Mouse (Mus musculus) testis, adult 2 months (tissue): ENCODE measurements around the gene Dnaja1. TPM values are rescaled to one million over a fixed set of nuclear protein-coding genes. Genes with fewer than 3 reads are reported as not detected.

Source experiments
- H3K27ac ChIP-seq: fragments of 200-500 bp; 2 replicates; pipeline ENCODE4 v1.5.1; 2012; ENCODE audit warnings: low read depth, low read length; ENCODE audit not compliant: control insufficient read depth, insufficient read depth
- H3K27me3 ChIP-seq: fragments of 200-500 bp; 2 replicates; pipeline ENCODE4 v1.6.1; 2012; ENCODE audit warnings: mild to moderate bottlenecking, low read length, moderate library complexity; ENCODE audit not compliant: control insufficient read depth, insufficient read depth
- H3K36me3 ChIP-seq: fragments of 200-500 bp; 2 replicates; pipeline ENCODE4 v1.6.1; 2012; ENCODE audit warnings: mild to moderate bottlenecking, low read length; ENCODE audit not compliant: control insufficient read depth, insufficient read depth
- H3K4me1 ChIP-seq: fragments of 200-500 bp; 2 replicates; pipeline ENCODE4 v1.6.1; 2012; ENCODE audit warnings: low read length; ENCODE audit not compliant: control insufficient read depth, insufficient read depth
- H3K4me3 ChIP-seq: fragments of 200-500 bp; 2 replicates; pipeline ENCODE4 v1.5.1; 2012; ENCODE audit warnings: low read depth, mild to moderate bottlenecking, low read length, moderate library complexity, mixed read lengths; ENCODE audit not compliant: control insufficient read depth
- CTCF ChIP-seq: fragments of 200-500 bp; IDR thresholded peaks from 2 replicates; pipeline ENCODE4 v1.5.1; 2012; ENCODE audit warnings: low read depth, mild to moderate bottlenecking, inconsistent platforms, low read length, moderate library complexity; ENCODE audit not compliant: control insufficient read depth, insufficient read depth, insufficient replicate concordance
- POLR2A ChIP-seq: fragments of 200-500 bp; IDR thresholded peaks from 2 replicates; pipeline ENCODE4 v1.6.1; 2012; ENCODE audit warnings: low read depth, mild to moderate bottlenecking, inconsistent platforms, low read length, moderate library complexity; ENCODE audit not compliant: control insufficient read depth
- polyA plus RNA-seq: library from polyadenylated mRNA; depleted of rRNA; stranded (reverse); fragments of >200 nt; gene quantifications from 2 replicates; pipeline ENCODE4 v1.2.3, GENCODE M21; 2012; rRNA removed

Dnaja1 gene
- polyA plus RNA-seq, 1 experiment: 22.3 TPM

DNA sequence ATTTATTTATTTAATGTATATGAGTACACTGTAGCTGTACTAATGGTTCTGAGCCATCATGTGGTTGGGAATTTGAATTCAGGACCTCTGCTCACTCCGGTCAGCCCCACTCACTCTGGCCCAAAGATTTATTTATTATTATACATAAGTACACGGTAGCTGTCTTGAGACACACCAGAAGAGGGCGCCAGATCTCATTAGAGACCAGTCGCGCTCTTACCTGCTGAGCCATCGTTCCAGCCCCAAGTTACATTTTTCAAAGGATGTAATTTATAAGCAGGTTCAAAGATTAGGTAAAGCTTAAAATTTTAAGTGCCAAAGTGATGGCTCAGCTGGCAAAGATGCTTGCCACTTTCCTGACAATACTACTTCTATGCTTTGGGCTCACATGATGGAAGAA lies 56.7 kb downstream of the Dnaja1 start:
- Histone ChIP-seq H3K27ac (no peak overlapping the region), H3K4me1 (peaks cover 8% of the 10 kb centered on the region; the same call in 1 of the 2 replicates), H3K36me3 (no peaks in the 10 kb centered on the region), H3K4me3 (no peak overlapping the region), H3K27me3 (no peaks in the 10 kb centered on the region)
- TF ChIP-seq CTCF (no peak), POLR2A (no peak)

DNA sequence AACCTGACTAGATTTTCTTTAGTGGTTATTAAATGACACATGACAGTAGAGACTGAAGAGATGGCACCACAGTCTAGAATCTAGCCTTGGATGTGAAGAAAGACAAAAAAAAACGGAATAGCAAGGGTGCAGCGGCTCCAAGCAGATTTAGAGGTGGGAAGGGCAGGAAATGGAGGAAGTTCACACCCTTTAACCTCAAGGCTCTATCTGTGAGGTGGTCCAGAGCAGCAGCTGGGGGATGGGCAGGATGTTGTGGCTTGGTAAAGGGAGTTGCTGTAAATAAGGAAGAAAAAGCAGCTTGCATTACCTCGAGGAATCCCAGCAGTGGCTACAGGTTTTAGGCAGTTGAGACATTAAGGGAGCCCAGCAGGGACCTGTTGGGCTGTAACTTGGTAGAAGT lies 59.2 kb downstream of the Dnaja1 start:
- Histone ChIP-seq H3K27me3 (no peaks in the 10 kb centered on the region), H3K4me3 (no peak overlapping the region), H3K4me1 (peaks cover 4% of the 10 kb centered on the region; the same call in 1 of the 2 replicates), H3K27ac (no peak overlapping the region), H3K36me3 (no peaks in the 10 kb centered on the region)
- TF ChIP-seq POLR2A (no peak), CTCF (no peak)

DNA sequence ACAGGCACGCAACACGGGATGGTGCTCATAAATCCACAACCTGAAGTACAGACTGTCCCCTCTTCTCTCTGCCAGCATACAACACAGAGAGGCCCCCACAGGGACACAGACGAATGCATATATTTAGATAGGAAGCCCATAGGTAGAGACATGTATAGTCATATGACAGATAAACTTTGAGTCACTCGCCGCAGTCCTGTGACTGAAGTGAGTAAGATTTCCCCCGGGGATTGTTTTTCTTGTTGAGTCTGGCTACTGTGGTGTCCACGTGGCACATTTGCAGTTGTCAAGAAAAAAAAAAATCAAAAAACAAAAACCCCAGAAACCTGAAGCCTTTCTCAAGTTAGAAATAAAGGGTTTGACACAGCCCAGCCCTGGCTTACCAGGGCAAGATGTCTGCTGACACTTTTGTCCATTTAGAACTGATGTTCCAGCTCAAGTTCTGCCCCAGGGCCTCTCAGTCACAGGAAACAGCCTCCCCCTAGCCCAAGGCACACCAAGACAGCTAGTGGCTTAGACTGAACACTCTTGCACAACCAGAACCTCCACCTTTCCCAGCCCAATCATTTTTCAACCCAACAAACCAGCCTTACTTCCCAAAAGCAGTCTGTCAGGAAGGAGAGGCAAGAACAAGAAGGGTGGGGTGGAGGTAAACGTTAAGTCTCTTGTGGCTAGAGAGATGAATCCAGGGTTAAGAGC lies 60.0 kb downstream of the Dnaja1 start:
- Histone ChIP-seq H3K36me3 (no peaks in the 10 kb centered on the region), H3K27ac (no peak overlapping the region), H3K4me1 (peaks cover 5% of the 10 kb centered on the region; the same call in 1 of the 2 replicates), H3K27me3 (no peaks in the 10 kb centered on the region), H3K4me3 (no peak overlapping the region)
- no peak for TF ChIP-seq POLR2A
- no peak for TF ChIP-seq CTCF

DNA sequence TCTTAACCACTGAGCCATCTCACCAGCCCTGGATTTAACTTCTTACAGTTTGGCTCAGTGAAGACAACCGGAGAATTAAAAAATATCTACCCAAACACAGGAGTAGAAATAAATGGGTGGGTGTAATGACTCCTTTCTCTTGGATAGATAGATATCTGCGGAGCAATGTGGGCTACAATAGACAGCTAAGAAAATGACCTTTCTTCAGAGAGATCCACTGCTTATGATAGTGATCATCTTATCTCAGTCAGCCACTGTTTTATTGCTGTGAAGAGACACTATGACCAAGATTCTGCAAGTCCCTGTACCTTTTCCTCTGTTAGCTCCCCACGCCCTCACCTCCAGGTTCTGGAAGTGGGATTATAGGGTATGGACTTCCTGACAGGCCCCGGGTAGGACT lies 61.1 kb downstream of the Dnaja1 start:
- Histone ChIP-seq H3K27ac (no peak overlapping the region), H3K4me1 (peaks cover 5% of the 10 kb centered on the region; the same call in 1 of the 2 replicates), H3K27me3 (no peaks in the 10 kb centered on the region), H3K4me3 (no peak overlapping the region), H3K36me3 (no peaks in the 10 kb centered on the region)
- TF ChIP-seq CTCF (no peak), POLR2A (no peak)

DNA sequence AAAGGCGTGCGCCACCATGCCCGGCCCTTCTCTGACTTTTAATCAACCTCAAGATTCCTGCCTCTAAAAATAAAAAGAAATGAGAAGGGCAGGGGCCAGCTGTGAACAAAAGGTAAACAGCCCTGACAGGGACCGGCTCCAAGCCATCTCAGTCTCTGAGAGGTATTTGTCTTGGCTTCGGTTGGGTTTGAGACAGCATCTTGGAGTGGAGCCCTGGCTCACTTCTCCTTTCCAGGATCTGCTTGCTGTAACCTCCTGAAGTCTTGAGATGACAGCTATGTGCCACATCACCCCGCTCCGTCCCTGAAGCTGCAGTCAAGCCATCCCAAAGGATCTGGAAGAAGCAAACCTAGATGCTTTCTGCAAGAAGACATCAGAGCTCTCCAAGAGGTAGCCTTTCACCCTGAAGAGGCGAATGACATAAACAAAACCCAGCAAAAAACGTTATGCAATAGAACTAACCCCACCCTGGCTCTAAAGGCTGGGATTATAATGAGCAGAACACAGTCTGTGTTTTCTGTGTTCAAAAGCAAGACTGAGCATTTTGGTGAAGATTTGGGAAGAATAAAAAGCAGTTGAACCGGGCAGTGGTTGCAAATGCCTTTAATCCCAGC lies 62.7 kb downstream of the Dnaja1 start:
- Histone ChIP-seq H3K27me3 (no peaks in the 10 kb centered on the region), H3K36me3 (no peaks in the 10 kb centered on the region), H3K4me1 (peaks cover 5% of the 10 kb centered on the region; the same call in 1 of the 2 replicates), H3K27ac (no peak overlapping the region), H3K4me3 (no peak overlapping the region)
- TF ChIP-seq POLR2A (no peak), CTCF (no peak)

DNA sequence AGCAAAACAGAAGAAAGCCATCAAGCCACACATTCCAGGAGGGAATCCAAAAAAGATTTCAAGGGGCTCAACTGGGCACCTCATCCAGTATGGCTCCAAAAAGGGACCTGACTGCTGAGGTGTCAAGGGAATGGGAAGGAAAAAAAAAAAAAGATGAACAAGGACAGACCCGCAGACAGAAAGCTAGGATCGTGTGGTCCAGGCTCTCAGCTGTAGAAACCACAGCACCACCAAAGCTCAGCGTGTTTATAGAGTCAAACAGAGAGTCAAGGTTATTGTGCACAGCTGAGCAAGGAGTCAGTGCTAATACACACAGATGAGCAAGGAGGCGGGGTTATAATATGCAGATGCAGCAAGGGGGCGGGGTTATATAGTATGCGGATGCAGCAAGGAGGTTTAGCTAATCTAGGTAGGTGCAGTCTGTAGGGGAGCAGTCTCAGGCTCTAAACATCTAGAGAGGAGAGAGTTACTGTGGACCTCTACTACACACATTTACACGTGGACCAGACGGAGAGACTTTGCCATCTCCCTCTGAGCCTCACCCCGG lies 63.7 kb downstream of the Dnaja1 start:
- Histone ChIP-seq H3K4me3 (no peak overlapping the region; the same call in 1 of the 2 replicates), H3K4me1 (peaks cover 5% of the 10 kb centered on the region; the same call in 1 of the 2 replicates), H3K27ac (no peak overlapping the region), H3K36me3 (no peaks in the 10 kb centered on the region), H3K27me3 (no peaks in the 10 kb centered on the region)
- TF ChIP-seq CTCF: no peak

DNA sequence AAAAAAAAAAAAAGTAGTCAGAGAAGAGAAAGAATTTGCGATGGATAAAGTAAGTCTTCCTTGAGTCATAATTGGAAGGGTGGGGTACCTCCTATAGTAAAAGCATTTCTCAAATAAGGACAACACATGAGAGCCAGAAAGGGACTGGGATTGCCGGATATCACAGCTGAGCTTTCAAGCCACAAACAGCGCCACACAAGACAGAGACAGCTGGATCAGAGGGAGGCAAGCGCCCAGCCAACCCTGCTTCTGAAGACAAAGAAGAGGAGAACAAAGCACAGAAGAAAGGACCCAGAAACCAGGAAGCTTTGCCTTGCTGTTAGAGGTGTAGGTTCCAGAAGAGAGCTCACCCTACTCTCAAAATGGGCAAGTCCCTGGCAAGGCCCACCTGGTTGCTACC lies 64.6 kb downstream of the Dnaja1 start:
- TF ChIP-seq CTCF (no peak), POLR2A (no peak)
- Histone ChIP-seq H3K4me3 (no peak overlapping the region), H3K4me1 (peaks cover 5% of the 10 kb centered on the region; the same call in 1 of the 2 replicates), H3K27ac (no peak overlapping the region), H3K36me3 (no peaks in the 10 kb centered on the region), H3K27me3 (no peaks in the 10 kb centered on the region)

Other genes with a start within 250 kb of the Dnaja1 start
- gene Tmem215, start 250.0 kb upstream of the Dnaja1 start, polyA plus RNA-seq: 0.04 and 0.10 TPM in 2 replicates
- gene Aptx, start 19.0 kb upstream of the Dnaja1 start, polyA plus RNA-seq: 95.8 and 98.7 TPM in 2 replicates
- 20.1 and 23.7 TPM in 2 replicates for gene Smu1, start 35.8 kb downstream of the Dnaja1 start, polyA plus RNA-seq
- 9.7 and 10.3 TPM in 2 replicates for gene B4galt1, start 131.9 kb downstream of the Dnaja1 start, polyA plus RNA-seq
- gene Spink4, start 197.9 kb downstream of the Dnaja1 start, polyA plus RNA-seq: 5.1 and 11.1 TPM in 2 replicates
- 229 and 254 TPM in 2 replicates for gene Bag1, start 226.1 kb downstream of the Dnaja1 start, polyA plus RNA-seq
- 18.0 and 19.0 TPM in 2 replicates for gene Chmp5, start 226.3 kb downstream of the Dnaja1 start, polyA plus RNA-seq
- 28.2 and 29.5 TPM in 2 replicates for gene Nfx1, start 248.8 kb downstream of the Dnaja1 start, polyA plus RNA-seq